Mouse (Mus musculus): ENCODE results near the gene Sar1b.

DNA sequence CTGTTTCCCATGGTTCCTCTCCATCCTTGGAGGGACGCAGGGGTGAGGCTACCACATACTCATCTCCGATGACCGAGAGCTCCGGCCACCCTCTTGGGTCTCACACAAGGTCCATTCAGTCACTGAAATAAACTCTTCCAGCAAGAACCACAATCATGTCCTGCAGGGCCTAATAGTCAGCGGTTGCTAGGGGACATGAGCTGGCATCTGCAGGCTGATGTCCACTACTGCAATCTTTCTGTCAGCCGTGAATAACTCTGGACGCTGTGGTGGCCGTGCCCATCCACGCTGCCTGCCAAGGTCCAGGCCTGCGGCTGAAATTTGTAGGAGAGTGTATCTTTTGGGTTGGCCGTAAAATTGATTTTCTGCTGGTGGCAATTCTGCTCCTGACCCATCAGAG lies 59.8 kb downstream of the Sar1b start:
- TF ChIP-seq CTCF (IDR thresholded peaks at IDR 0.05; ENCODE audit: low read depth, low read length) (no peak), GATA1 (IDR thresholded peaks at IDR 0.05; ENCODE audit: borderline replicate concordance, low read length) (no peak), POLR2AphosphoS5 (IDR thresholded peaks at IDR 0.05; ENCODE audit: insufficient replicate concordance, low read depth, low read length) (no peak)
